Mouse (Mus musculus): ENCODE measurements around the gene Gpcpd1.

DNA sequence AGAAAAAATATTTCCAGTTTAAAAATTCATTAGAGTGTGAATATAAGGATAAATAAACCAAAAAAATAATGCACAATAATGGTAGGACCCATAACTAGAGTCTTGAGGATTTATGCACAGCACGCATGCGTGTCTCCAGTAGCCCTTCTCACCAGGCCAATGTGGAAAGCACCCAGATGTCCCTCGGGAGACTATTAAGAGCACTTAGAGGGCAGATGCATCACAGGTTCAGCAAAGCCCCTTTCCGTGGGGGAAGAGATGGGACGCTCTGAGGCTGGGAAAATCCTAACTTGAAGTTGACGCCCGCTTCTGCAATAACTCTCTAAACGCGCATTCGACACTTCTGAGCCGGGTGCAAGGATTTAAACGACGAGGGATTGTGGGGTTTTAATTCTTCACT is 71.9 kb downstream of the Gpcpd1 start:
- TF ChIP-seq CTCF (IDR thresholded peaks at IDR 0.05; ENCODE audit: extremely low read depth, insufficient read length, insufficient replicate concordance, low read depth, low read length), result no peak
- TF ChIP-seq POLR2A (IDR thresholded peaks at IDR 0.05; ENCODE audit: low read depth, low read length), result no peak

Data from small intestine, adult 2 months (tissue).